Mouse (Mus musculus): Measurements from ENCODE around the gene Ccdc9. TPM values are rescaled to one million over a fixed set of nuclear protein-coding genes. Genes with fewer than 3 reads are reported as not detected.

Ccdc9 gene
- total and polyA plus RNA-seq, 2 experiments from 2014 or later: 18.6 to 31.6 TPM

- Histone ChIP-seq H3K4me3 (ENCODE audit: low read depth, low read length) (no peak overlapping the region), H3K27me3 (ENCODE audit: insufficient read depth, low read length) (no peaks in the 10 kb centered on the region), H3K4me2 (ENCODE audit: low read depth) (no peak overlapping the region), H3K9ac (no peak overlapping the region), H3K9me3 (ENCODE audit: low read length) (no peaks in the 10 kb centered on the region), H3K4me1 (ENCODE audit: insufficient read depth) (no peaks in the 10 kb centered on the region), H3K36me3 (ENCODE audit: insufficient read depth) (no peaks in the 10 kb centered on the region), H3K27ac (ENCODE audit: low read depth, low read length) (no peak overlapping the region)
- 77% methylated on average over 4 of the region's 4 CpGs for WGBS
- DNase-seq (no peak), ATAC-seq (no peak)
- TF ChIP-seq CTCF (IDR thresholded peaks at IDR 0.05; ENCODE audit: low read depth): no peak
Observed at GRCm38 (mm10) chr7:16254195-16254594, 32.4 kb downstream of the Ccdc9 start.

- Histone ChIP-seq H3K9ac (no peak overlapping the region), H3K36me3 (ENCODE audit: insufficient read depth) (no peaks in the 10 kb centered on the region), H3K4me2 (ENCODE audit: low read depth) (no peak overlapping the region), H3K4me1 (ENCODE audit: insufficient read depth) (no peaks in the 10 kb centered on the region), H3K4me3 (ENCODE audit: low read depth, low read length) (no peak overlapping the region), H3K9me3 (ENCODE audit: low read length) (no peaks in the 10 kb centered on the region), H3K27ac (ENCODE audit: low read depth, low read length) (no peak overlapping the region), H3K27me3 (ENCODE audit: insufficient read depth, low read length) (no peaks in the 10 kb centered on the region)
- ATAC-seq (no peak), DNase-seq (no peak)
- 90% methylated on average over 5 of the region's 5 CpGs for WGBS
- TF ChIP-seq CTCF (IDR thresholded peaks at IDR 0.05; ENCODE audit: low read depth): no peak
Observed at GRCm38 (mm10) chr7:16250687-16251086, 35.9 kb downstream of the Ccdc9 start.

GRCm38 (mm10) chr7:16245958-16246357, 40.6 kb downstream of the Ccdc9 start:
- Histone ChIP-seq H3K36me3 (ENCODE audit: insufficient read depth) (no peaks in the 10 kb centered on the region), H3K9ac (no peak overlapping the region), H3K4me3 (ENCODE audit: low read depth, low read length) (no peak overlapping the region), H3K27me3 (ENCODE audit: insufficient read depth, low read length) (no peaks in the 10 kb centered on the region), H3K4me1 (ENCODE audit: insufficient read depth) (no peaks in the 10 kb centered on the region), H3K27ac (ENCODE audit: low read depth, low read length) (no peak overlapping the region), H3K9me3 (ENCODE audit: low read length) (no peaks in the 10 kb centered on the region), H3K4me2 (ENCODE audit: low read depth) (no peak overlapping the region)
- no peak for ATAC-seq
- no peak for TF ChIP-seq CTCF (IDR thresholded peaks at IDR 0.05; ENCODE audit: low read depth)
- WGBS: 55% methylated on average over 2 of the region's 4 CpGs
- no peak for DNase-seq

- no peak within 1 kb of the TSS for H3K27ac ChIP-seq (ENCODE audit: low read depth, low read length)
- no peak within 1 kb of the TSS for H3K9ac ChIP-seq
- H3K4me1 ChIP-seq (ENCODE audit: insufficient read depth): no peaks in the 10 kb centered on the region
- no peaks in the 10 kb centered on the region for H3K27me3 ChIP-seq (ENCODE audit: insufficient read depth, low read length)
- no peak for TF ChIP-seq CTCF (IDR thresholded peaks at IDR 0.05; ENCODE audit: low read depth)
- WGBS: 86% methylated on average over 5 of the region's 5 CpGs
- no peak within 1 kb of the TSS for H3K4me3 ChIP-seq (ENCODE audit: low read depth, low read length)
- DNase-seq: no peak
- ATAC-seq: no peak
- H3K9me3 ChIP-seq (ENCODE audit: low read length): no peaks in the 10 kb centered on the region
- H3K4me2 ChIP-seq (ENCODE audit: low read depth): no peak within 1 kb of the TSS
- no peaks in the 10 kb centered on the region for H3K36me3 ChIP-seq (ENCODE audit: insufficient read depth)
Observed at GRCm38 (mm10) chr7:16244067-16244466, 42.5 kb downstream of the Ccdc9 start, which contains the start of gene C5ar2. Gene C5ar2, minus strand, starts transcription at chr7:16244154.

GRCm38 (mm10) chr7:16242198-16242597, 44.4 kb downstream of the Ccdc9 start:
- no peak for TF ChIP-seq CTCF (IDR thresholded peaks at IDR 0.05; ENCODE audit: low read depth)

DNA sequence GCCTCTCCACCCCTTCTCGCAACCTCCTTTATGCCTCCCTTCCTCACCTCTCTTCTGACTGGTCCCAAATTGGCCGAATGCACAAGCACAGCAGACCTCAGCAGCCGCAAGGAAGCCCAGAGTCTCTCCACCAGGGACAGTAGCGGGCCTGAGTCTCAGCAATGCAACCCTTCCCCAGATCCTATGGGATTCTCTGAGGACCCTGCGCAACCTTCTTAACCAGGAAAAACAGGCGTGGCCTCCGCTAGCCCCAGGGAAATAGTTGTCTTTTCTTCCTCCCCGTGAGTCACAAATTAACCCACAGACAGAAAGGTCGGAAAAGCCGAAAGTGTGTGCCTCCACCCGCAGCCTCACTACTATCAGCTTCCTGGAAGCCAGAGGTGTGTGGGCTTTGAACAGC, 44.8 kb downstream of the Ccdc9 start:
- DNase-seq: no peak
- Histone ChIP-seq H3K9me3 (ENCODE audit: low read length) (no peaks in the 10 kb centered on the region), H3K4me1 (ENCODE audit: insufficient read depth) (no peaks in the 10 kb centered on the region), H3K27me3 (ENCODE audit: insufficient read depth, low read length) (no peaks in the 10 kb centered on the region), H3K27ac (ENCODE audit: low read depth, low read length) (no peak overlapping the region), H3K4me2 (ENCODE audit: low read depth) (no peak overlapping the region), H3K36me3 (ENCODE audit: insufficient read depth) (no peaks in the 10 kb centered on the region), H3K4me3 (ENCODE audit: low read depth, low read length) (no peak overlapping the region), H3K9ac (no peak overlapping the region)
- 62% methylated on average over 11 of the region's 11 CpGs for WGBS
- no peak for TF ChIP-seq CTCF (IDR thresholded peaks at IDR 0.05; ENCODE audit: low read depth)
- ATAC-seq: no peak

More at GRCm38 (mm10) chr7:16242198-16242597, 44.4 kb downstream of the Ccdc9 start:
- DNase-seq (no peak), ATAC-seq (no peak)
- Histone ChIP-seq H3K4me2 (ENCODE audit: low read depth) (no peak overlapping the region), H3K36me3 (ENCODE audit: insufficient read depth) (no peaks in the 10 kb centered on the region), H3K4me1 (ENCODE audit: insufficient read depth) (no peaks in the 10 kb centered on the region), H3K9ac (no peak overlapping the region), H3K4me3 (ENCODE audit: low read depth, low read length) (no peak overlapping the region), H3K27me3 (ENCODE audit: insufficient read depth, low read length) (no peaks in the 10 kb centered on the region), H3K9me3 (ENCODE audit: low read length) (no peaks in the 10 kb centered on the region), H3K27ac (ENCODE audit: low read depth, low read length) (no peak overlapping the region)
- 85% methylated on average over 6 of the region's 6 CpGs for WGBS

- ATAC-seq: no peak
- TF ChIP-seq CTCF (IDR thresholded peaks at IDR 0.05; ENCODE audit: low read depth): no peak
- H3K4me2 ChIP-seq (ENCODE audit: low read depth): no peak overlapping the region
- no peaks in the 10 kb centered on the region for H3K36me3 ChIP-seq (ENCODE audit: insufficient read depth)
- H3K27ac ChIP-seq (ENCODE audit: low read depth, low read length): no peak overlapping the region
- no peaks in the 10 kb centered on the region for H3K27me3 ChIP-seq (ENCODE audit: insufficient read depth, low read length)
- 91% methylated on average over 1 of the region's 1 CpGs for WGBS
- no peaks in the 10 kb centered on the region for H3K4me1 ChIP-seq (ENCODE audit: insufficient read depth)
- no peak for DNase-seq
- no peak overlapping the region for H3K9ac ChIP-seq
- no peaks in the 10 kb centered on the region for H3K9me3 ChIP-seq (ENCODE audit: low read length)
- H3K4me3 ChIP-seq (ENCODE audit: low read depth, low read length): no peak overlapping the region
Observed at GRCm38 (mm10) chr7:16240978-16241303, 45.7 kb downstream of the Ccdc9 start.

All from forebrain, postnatal 0 days (tissue).